Mouse (Mus musculus) megakaryocyte, embryonic 14.5 days (primary cell): ENCODE results near the gene Npvf.

Experiments used
- FLI1 ChIP-seq: IDR thresholded peaks from 2 replicates; pipeline ENCODE4 v1.6.1; 2012; ENCODE audit warnings: low read length, inconsistent platforms, mixed read lengths
- GATA1 ChIP-seq: IDR thresholded peaks from 3 replicates; pipeline ENCODE4 v1.6.1; 2012; ENCODE audit warnings: mixed read lengths, low read length, inconsistent platforms, borderline replicate concordance

- TF ChIP-seq GATA1, result no peak
- TF ChIP-seq FLI1, result no peak
Observed at GRCm38 (mm10) chr6:50681491-50681890, 27.3 kb upstream of the Npvf start.
